30 mouse cellular contexts compared by ENCODE assay signal in genomic region chr13:115977118-115977889, GRCm38 (mm10).
DNase-seq lines count a peak whose midpoint lies in the region; ATAC-seq and TF ChIP-seq lines count a peak whose summit lies in the region.
"Had no signal": no experiment of that assay in that cellular context is flagged by ENCODE, and none has a peak within 500 bp of the region (broad histone marks: within the 10 kb centered on the region; RNA-seq: fewer than 3 reads in every experiment).

No protein-coding gene starts in this region.

- no peak overlapping the region for H3K4me3 ChIP-seq in midbrain, embryonic 12.5 days
- no peak overlapping the region for H3K4me3 ChIP-seq in midbrain, embryonic 11.5 days (ENCODE audit: low read depth, low read length)
- no peak overlapping the region for H3K4me3 ChIP-seq in forebrain, embryonic 14.5 days (ENCODE audit: low read depth, low read length)
- no peak overlapping the region for H3K4me3 ChIP-seq in midbrain, embryonic 15.5 days
- H3K4me3 ChIP-seq: erythroblast, embryonic 14.5 days; heart, embryonic 12.5 days; hindbrain, embryonic 13.5 days; myocyte had no signal

- ATAC-seq in midbrain, embryonic 12.5 days (ENCODE audit: low FRiP score, low read depth) = peak; percentile 23; the same call in 1 of the 2 replicates
- no peak for ATAC-seq in midbrain, embryonic 11.5 days (ENCODE audit: low FRiP score)
- ATAC-seq in forebrain, embryonic 14.5 days = peak; percentile 63
- ATAC-seq in midbrain, embryonic 15.5 days (replicated peaks) = peak; percentile 75; the same call in 1 of the 2 replicates
- ATAC-seq: intestine, embryonic 16.5 days; Patski had no signal

- no peak for TF ChIP-seq POLR2A in brain, embryonic 14.5 days (IDR thresholded peaks at IDR 0.05; ENCODE audit: borderline replicate concordance, extremely low read depth, insufficient read depth, insufficient read length, poor library complexity, severe bottlenecking)

- WGBS in midbrain, embryonic 12.5 days = 39% methylated on average over 7 of the region's 7 CpGs
- 46% methylated on average over 7 of the region's 7 CpGs for WGBS in midbrain, embryonic 11.5 days
- WGBS in forebrain, embryonic 14.5 days = 21% methylated on average over 7 of the region's 7 CpGs
- WGBS in midbrain, embryonic 15.5 days = 26% methylated on average over 7 of the region's 7 CpGs

- DNase-seq in midbrain, embryonic 11.5 days (ENCODE audit: low spot score, missing footprints) = no peak
- peak; percentile 76 for DNase-seq in brain, embryonic 14.5 days (ENCODE audit: low read depth)
- DNase-seq in forebrain, embryonic 14.5 days (ENCODE audit: low spot score) = peak; percentile 64
- no peak for DNase-seq in heart, adult 9 months (ENCODE audit: low spot score in 2 of 2)
- no peak for DNase-seq in lung, postnatal 10 days
- DNase-seq in cerebellum, adult 11-12 months = no peak
- DNase-seq: adrenal gland, postnatal 14 days; cerebellum, adult 9-11 months; embryo, embryonic 11 days; gastrocnemius, postnatal 25 days; heart, adult 11 months; heart, postnatal 4 days; kidney, adult 8-10 months; kidney, postnatal 10 days; layer of hippocampus, adult 9-11 months; liver; lung, adult 2 months; lung, postnatal 14 days; right cerebral cortex, postnatal 25 days; spleen, adult 18-20 months; thymus, postnatal 14 days had no signal

- H3K27me3 ChIP-seq in midbrain, embryonic 12.5 days = no peaks in the 10 kb centered on the region
- H3K27me3 ChIP-seq in midbrain, embryonic 11.5 days (ENCODE audit: control insufficient read depth, insufficient read depth, low read length) = no peaks in the 10 kb centered on the region
- no peaks in the 10 kb centered on the region for H3K27me3 ChIP-seq in forebrain, embryonic 14.5 days (replicated peaks; ENCODE audit: control insufficient read depth, insufficient read depth, low read length)
- no peaks in the 10 kb centered on the region for H3K27me3 ChIP-seq in midbrain, embryonic 15.5 days (replicated peaks)
- H3K27me3 ChIP-seq: heart, embryonic 12.5 days; hindbrain, embryonic 13.5 days; Patski had no signal

- peaks cover 5% of the 10 kb centered on the region; the same call in 1 of the 2 replicates for H3K4me1 ChIP-seq in midbrain, embryonic 12.5 days
- no peaks in the 10 kb centered on the region for H3K4me1 ChIP-seq in midbrain, embryonic 11.5 days (ENCODE audit: control insufficient read depth, insufficient read depth, low read length)
- peaks cover 9% of the 10 kb centered on the region; the same call in 1 of the 2 replicates for H3K4me1 ChIP-seq in forebrain, embryonic 14.5 days (ENCODE audit: control insufficient read depth, insufficient read depth, low read length)
- H3K4me1 ChIP-seq in midbrain, embryonic 15.5 days = peaks cover 10% of the 10 kb centered on the region; the same call in 1 of the 2 replicates
- H3K4me1 ChIP-seq: heart, embryonic 12.5 days; hindbrain, embryonic 13.5 days had no signal

- H3K9ac ChIP-seq in midbrain, embryonic 12.5 days (replicated peaks) = no peak overlapping the region
- H3K9ac ChIP-seq in midbrain, embryonic 11.5 days (ENCODE audit: low read length) = no peak overlapping the region
- no peak overlapping the region for H3K9ac ChIP-seq in forebrain, embryonic 14.5 days (ENCODE audit: low read length)
- no peak overlapping the region for H3K9ac ChIP-seq in midbrain, embryonic 15.5 days
- H3K9ac ChIP-seq: heart, embryonic 12.5 days; hindbrain, embryonic 13.5 days; liver, embryonic 14.5 days had no signal

- no peaks in the 10 kb centered on the region for H3K36me3 ChIP-seq in midbrain, embryonic 12.5 days
- no peaks in the 10 kb centered on the region for H3K36me3 ChIP-seq in midbrain, embryonic 11.5 days (ENCODE audit: control insufficient read depth, insufficient read depth, low read length)
- no peaks in the 10 kb centered on the region for H3K36me3 ChIP-seq in forebrain, embryonic 14.5 days (ENCODE audit: control insufficient read depth, insufficient read depth, low read length)
- H3K36me3 ChIP-seq in midbrain, embryonic 15.5 days (replicated peaks) = no peaks in the 10 kb centered on the region
- H3K36me3 ChIP-seq: heart, embryonic 12.5 days; hindbrain, embryonic 13.5 days had no signal

- H3K27ac ChIP-seq in midbrain, embryonic 12.5 days (replicated peaks) = no peak overlapping the region
- H3K27ac ChIP-seq in midbrain, embryonic 11.5 days (ENCODE audit: low read depth, low read length) = no peak overlapping the region
- H3K27ac ChIP-seq in forebrain, embryonic 14.5 days (ENCODE audit: low read depth, low read length) = peak overlapping the region; percentile 5; the same call in 1 of the 2 replicates
- H3K27ac ChIP-seq in midbrain, embryonic 15.5 days = no peak overlapping the region
- H3K27ac ChIP-seq: hindbrain, embryonic 13.5 days; liver, embryonic 14.5 days had no signal

- no peaks in the 10 kb centered on the region for H3K9me3 ChIP-seq in midbrain, embryonic 12.5 days
- H3K9me3 ChIP-seq in midbrain, embryonic 11.5 days (ENCODE audit: control insufficient read depth, low read length) = no peaks in the 10 kb centered on the region
- no peaks in the 10 kb centered on the region for H3K9me3 ChIP-seq in forebrain, embryonic 14.5 days (replicated peaks; ENCODE audit: control insufficient read depth, low read length)
- no peaks in the 10 kb centered on the region for H3K9me3 ChIP-seq in midbrain, embryonic 15.5 days
- H3K9me3 ChIP-seq: heart, embryonic 12.5 days; hindbrain, embryonic 13.5 days had no signal

- TF ChIP-seq CTCF in brain, embryonic 14.5 days (IDR thresholded peaks at IDR 0.05; ENCODE audit: borderline replicate concordance, extremely low read depth, insufficient read depth, insufficient read length) = no peak

- H3K4me2 ChIP-seq in midbrain, embryonic 12.5 days (replicated peaks) = no peak overlapping the region
- H3K4me2 ChIP-seq in midbrain, embryonic 11.5 days = no peak overlapping the region
- H3K4me2 ChIP-seq in forebrain, embryonic 14.5 days (ENCODE audit: low read length) = peak overlapping the region; percentile 2; the same call in 1 of the 2 replicates
- peak overlapping the region; percentile 20; the same call in 1 of the 2 replicates for H3K4me2 ChIP-seq in midbrain, embryonic 15.5 days
- H3K4me2 ChIP-seq: heart, embryonic 12.5 days; hindbrain, embryonic 13.5 days had no signal

Comparison
In these comparisons a context has a peak if more than half of its experiments do, and no peak if none do; other contexts are left out.
1. H3K4me2 ChIP-seq: peak in forebrain, embryonic 14.5 days (single experiment) and midbrain, embryonic 15.5 days (single experiment); none in midbrain, embryonic 12.5 days (single experiment) and midbrain, embryonic 11.5 days (single experiment).
2. DNase-seq: peak in brain, embryonic 14.5 days (single experiment) and forebrain, embryonic 14.5 days (single experiment); none in midbrain, embryonic 11.5 days (single experiment), heart, adult 9 months (0 of 2), lung, postnatal 10 days (single experiment) and cerebellum, adult 11-12 months (single experiment).